Mouse (Mus musculus): ENCODE data around the gene B4galnt1.
"Not testable (repeated sequence)": the region's sequence is repeated elsewhere in the genome, so short reads cannot be mapped to it uniquely, and the experiment has no call there.

Gene B4galnt1

DNA sequence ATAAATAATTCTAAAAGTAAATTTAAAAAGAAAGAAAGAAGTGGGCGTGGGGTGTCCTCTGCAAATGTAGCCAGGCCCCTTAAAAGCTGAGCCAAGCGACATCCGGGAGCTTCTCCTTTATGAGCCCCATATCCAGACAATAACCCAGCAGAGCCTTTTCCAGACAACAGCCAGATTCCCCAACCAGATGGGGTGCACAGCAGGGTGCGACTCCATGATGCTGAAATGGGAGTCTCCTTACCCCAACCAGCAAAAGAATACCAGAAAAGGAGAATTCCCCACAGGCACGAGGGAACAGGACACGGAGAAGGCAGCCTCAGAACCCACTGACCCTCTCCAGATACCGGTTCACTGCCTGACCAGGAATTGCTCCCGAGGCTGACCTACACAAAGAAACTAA is 21.8 kb upstream of the B4galnt1 start:
- no peak for DNase-seq (ENCODE audit: low spot score in 2 of 2)

DNA sequence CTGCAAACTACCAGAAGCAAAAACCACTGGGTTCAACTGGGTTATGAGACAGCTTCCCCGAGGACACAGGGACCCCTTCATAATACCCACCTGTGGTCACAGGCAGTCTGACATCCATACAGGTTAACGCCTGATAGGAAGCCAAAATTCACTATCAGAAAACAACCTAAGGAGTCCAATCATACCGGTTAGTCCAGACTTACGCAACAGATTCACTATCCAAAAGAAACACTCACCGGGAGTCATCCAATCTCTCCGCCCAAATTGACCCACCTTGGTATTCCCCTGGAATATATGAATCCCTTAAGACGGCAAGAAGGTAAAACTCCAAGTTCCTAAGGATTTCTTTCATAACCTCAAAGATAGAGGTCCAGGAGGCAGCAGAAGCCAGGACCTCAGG is 20.5 kb upstream of the B4galnt1 start:
- no peak for DNase-seq (ENCODE audit: low spot score in 2 of 2)

DNA sequence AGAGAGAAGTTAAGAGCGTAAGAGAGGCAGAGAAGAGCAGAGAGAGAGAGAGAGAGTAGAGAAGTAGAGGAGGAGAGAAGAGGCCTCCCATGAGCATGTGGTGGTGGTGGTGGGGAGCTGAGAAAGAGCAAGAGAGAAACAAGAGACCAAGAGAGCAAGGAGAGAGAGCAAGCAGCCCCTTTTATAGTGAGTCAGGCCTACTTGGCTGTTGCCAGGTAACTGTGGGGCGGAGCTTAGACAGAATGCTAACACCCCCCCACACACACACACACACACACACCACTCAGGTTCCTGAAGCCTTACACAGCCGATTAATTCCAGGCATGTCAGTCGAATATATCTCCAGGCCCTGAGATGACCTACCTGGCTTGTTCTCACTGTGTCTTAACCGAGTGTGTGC is 19.7 kb upstream of the B4galnt1 start:
- no peak for DNase-seq (ENCODE audit: low spot score in 2 of 2)

DNA sequence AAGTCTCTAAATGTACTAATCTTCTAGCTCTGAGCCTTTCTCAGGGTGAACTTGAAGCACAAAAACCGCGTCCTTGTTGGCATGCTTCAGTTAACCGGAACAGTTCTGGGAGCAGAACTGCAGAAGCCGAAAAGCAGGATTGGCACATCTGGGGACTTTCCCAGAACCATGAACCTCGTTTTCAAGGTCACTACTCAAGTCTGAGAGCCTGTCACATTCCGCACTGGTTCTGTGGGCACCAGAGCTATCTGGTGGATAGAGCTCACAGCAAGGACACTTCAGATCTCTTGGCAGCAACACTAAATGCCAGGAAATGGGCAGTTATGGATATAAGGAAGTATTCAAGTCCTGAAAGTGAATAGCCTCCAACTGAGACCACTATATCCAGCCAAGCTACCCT is 17.9 kb upstream of the B4galnt1 start:
- no peak for DNase-seq (ENCODE audit: low spot score in 2 of 2)

DNA sequence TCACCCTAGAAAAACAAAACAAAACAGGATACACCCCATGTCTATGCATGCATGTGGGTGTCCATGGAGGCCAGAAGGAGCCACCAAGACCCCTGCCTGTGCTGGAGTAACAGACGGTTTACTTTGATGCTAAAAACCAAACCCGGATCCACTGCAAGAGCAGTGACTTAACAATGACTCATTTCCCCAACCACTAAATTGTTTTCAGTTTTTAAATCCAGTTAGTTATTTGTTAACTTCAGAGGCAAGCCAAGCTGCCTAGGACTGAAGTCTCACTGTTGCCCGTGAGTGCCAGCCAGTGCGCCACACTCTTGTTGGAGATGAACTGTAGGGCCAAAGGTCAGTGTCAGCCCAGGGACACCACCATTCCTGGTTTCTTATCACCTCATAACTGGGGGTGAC is 14.6 kb upstream of the B4galnt1 start:
- no peak for DNase-seq (ENCODE audit: low spot score in 2 of 2)

DNA sequence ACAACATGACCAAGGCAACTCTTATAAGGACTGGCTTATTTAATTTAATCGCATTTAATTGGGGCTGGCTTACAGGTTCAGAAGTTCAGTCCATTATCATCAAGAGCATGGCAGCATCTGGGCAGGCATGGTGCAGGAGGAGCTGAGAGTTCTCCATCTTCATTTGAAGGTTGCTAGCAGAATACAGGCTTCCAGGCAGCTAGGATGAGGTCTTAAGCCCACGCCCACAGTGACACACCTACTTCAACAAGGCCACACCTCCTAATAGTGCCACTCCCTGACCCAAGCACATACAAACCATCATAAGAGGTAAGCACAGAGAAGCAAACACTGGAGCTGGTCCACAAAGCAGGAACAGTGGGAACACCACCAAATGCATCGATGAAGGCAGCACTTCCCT is 13.8 kb upstream of the B4galnt1 start:
- not testable (repeated sequence) for DNase-seq (ENCODE audit: low spot score in 2 of 2)

DNA sequence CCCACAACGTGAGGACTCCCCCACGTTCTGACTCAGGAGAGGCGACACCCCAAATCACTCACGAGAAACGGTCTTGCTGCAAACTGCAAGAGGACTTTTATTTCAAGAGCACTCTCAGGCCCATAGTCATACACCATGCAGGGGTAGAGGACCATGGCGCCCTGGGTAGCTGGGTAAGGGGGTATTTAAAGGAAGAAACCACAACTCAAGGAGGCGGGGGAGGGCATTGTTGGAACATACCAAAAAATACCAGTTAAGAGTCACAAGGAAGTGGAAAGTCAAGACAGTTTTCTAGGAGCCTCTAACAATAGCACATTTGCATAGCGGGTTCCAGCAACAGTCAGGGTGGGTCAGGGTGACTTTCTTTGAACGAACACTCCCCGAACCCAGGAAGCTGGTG is 12.5 kb upstream of the B4galnt1 start:
- not testable (repeated sequence) for DNase-seq (ENCODE audit: low spot score in 2 of 2)

DNA sequence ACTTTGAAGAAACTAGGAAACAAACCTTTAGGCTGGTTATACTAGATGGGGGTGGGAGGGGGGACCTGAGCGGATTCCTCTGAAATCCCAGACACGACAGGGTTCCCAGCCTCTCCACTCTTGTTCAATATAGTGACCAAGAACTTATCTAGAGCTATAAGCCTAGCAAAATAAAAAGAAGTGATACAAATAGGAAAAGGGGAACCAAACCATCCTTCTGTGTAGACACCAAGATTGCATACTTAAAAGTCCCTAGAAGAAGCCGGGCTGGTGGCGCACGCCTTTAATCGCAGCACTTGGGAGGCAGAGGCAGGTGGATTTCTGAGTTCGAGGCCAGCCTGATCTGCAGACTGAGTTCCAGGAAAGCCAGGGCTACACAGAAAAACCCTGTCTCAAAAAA is 11.7 kb upstream of the B4galnt1 start:
- no peak for DNase-seq (ENCODE audit: low spot score in 2 of 2)

DNA sequence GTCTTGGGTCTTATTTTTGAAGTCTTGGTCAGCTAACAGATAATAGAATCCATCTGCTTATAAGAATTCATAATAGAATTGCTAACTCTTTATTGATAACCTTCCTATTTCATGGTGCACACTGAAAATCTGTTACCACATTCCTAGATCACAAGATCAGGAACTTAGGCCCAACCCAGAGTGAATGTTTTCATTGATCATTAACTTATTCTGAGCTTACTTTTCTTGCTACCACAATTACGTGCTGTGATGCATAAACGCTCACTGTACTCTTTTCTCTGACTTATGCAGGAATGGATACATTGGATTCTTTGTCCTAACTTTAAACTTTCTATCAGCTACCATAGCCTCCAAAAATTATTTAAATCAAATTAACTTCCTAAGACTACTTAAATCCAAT is 10.8 kb upstream of the B4galnt1 start:
- DNase-seq (ENCODE audit: low spot score in 2 of 2): no peak

DNA sequence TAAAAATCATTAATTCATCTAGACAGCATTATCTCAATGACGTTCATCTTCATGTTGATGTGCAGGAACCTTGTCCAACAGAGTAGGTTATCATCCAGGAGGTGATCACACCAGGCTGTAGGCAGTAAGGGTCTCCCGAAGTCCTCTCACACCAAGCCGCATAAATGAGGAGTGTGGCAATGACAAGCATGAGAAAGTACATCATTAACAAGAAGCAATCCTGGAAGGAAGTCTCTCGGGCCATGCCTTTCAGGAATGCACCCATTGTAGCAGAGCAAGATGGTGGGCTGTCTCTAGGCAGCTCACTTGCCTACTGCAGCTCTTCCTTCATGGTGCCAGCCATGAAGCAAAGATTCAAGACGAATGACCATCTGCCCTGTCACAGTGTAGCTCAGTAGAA is 10.4 kb upstream of the B4galnt1 start:
- no peak for DNase-seq (ENCODE audit: low spot score in 2 of 2)

DNA sequence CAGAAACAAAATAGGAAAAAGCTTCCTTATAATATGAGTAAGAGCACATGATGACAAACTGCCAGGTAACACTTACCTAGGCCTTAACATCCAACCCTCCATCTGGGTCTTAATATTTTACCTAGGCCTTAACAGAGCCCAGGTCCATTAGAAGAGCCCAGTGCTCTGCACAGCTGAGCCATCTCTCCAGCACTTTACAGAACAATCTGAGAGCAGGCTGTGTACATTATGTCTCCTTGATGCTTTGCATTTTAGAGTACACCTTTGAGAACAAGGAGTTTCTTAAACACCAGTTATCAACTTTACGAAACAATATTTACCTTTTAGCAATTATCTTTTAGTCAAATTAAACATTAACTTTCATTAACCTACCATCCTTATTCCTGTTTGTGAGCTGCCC is 8.9 kb upstream of the B4galnt1 start:
- DNase-seq (ENCODE audit: low spot score in 2 of 2): no peak

DNA sequence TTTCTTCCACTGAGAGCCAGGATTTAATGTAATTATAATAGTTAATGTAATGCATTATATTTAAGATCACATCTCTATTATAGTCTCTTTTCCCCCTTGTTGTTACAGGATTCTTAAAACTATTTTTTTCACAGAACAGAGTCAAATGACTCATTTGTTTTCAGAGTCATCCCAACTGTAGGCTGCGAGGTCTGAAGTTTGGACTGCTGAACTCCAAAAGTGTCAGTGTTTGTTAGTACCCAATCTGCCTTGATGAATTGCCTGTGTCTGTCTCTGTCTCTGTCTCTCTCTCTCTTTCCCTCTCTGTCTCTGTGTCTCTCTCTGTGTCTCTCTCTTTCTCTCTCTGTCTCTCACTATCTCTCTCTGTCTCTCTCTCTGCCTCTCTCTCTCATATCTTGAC is 8.5 kb upstream of the B4galnt1 start:
- DNase-seq (ENCODE audit: low spot score in 2 of 2): no peak

DNA sequence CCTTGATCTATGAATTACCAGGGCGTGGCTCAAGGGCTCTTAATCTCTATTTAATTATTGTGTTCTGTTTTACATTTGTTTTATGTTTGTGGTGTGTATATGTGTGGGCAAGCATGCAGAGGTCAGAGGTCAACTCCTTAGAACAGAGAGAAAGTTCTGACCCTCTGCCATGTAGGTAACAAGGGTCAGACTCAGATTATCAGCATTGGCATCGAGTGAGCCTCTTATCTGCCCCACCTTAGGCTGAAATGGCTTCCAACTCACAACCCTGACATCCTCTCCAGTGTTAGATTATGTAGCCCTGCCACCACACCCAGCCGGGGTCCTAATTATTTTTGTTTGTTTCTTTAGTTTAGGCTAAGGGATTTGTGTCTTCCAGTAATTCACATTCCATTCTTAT is 6.6 kb upstream of the B4galnt1 start:
- DNase-seq (ENCODE audit: low spot score in 2 of 2): no peak

DNA sequence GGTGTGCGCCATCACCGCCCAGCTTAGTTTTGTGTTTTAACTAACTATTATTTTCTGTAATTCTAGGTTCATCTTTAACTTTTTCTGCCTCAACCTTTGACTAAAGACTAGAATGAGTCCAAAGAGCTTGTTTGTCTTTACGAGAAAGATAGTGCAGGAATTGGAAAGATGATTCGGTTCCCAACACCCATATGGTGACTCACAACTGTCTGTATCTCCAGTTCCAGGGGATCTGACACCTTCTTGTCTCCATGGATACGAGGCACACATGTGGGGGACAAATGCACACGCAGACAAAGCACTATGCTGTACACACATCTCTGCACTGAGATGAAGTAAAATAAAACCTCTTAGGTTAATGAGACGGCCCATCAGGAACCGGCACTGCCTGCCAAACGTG is 4.9 kb upstream of the B4galnt1 start:
- peak in 1 of 2 experiments; percentile 65 for DNase-seq (ENCODE audit: low spot score in 2 of 2)

DNA sequence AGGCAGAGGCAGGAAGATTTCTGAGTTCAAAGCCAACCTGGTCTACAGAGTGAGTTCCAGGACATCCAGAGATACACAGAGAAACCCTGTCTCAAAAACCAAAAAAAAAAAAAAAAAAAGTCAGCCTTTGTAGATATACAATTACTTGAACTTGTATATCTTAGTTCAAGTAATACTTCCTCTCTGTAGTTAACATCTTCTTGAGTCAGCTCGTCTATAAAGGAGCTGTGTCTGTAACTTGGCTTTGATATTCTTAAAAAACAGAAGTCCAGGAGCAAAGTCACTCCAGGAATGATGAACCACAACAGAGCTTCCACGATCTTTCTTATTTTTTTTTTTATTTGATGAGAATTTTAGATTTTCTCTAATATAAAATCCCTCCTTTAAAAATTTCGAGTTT is 4.3 kb upstream of the B4galnt1 start:
- no peak for DNase-seq (ENCODE audit: low spot score in 2 of 2)

DNA sequence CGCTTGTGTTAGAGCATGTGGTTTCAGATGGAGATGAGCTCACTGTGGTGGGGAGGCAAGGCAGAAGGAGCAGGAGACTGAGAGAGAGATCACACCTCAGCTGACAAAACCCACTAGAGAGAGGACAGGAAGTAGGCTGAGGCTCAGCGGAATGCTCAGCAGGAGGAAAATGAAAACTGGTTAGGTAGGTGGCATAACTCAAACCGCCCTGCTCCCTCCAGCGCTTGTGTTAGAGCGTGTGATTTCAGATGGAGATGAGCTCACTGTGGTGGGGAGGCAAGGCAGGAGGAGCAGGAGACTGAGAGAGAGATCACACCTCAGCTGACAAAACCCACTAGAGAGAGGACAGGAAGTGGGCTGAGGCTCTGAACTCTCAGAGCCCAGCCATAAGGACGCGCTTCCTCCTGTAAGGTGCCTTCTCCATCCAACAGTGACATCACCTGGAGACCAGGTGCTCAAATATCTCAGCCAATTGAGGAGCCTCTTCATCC is 2.2 kb upstream of the B4galnt1 start:
- peak; percentile 44 to 50 for DNase-seq (ENCODE audit: low spot score in 2 of 2)

DNA sequence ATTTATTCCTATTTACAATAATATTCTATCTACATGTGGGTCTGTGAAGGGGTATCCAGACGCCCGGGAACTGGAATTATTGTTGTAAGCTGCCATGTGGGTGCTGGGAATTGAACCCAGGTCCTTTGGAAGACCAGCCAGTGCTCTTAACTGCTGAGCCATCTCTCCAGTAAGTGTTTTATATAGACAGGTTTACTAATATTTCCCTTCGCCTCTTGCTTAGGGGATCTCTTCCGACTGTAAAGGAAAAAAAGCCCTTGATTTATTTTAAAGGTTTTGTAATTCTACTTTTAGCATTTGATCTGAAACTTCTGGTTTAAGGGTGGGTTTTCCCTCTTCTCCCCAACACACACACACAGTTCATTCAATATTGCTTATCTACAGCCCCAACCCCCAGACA is 835 bp upstream of the B4galnt1 start:
- no peak for DNase-seq (ENCODE audit: low spot score in 2 of 2)

DNA sequence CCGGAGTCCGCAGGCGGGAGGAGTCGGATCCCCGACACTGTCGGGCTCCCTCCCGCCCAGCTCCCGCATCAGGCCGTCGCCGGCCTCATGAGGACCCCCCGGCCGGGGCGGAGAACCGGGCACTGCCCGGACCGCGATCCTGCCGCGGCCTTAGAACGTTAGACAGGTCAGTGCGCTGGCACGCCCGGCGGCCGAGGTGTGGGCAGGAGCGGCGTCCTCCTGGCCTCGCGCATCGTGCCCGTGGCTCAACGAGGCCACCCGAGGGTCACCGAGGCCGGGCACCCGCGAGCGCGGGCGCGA is 279 bp downstream of the B4galnt1 start:
- DNase-seq (ENCODE audit: low spot score in 2 of 2): peak in 1 of 2 experiments; percentile 44

DNA sequence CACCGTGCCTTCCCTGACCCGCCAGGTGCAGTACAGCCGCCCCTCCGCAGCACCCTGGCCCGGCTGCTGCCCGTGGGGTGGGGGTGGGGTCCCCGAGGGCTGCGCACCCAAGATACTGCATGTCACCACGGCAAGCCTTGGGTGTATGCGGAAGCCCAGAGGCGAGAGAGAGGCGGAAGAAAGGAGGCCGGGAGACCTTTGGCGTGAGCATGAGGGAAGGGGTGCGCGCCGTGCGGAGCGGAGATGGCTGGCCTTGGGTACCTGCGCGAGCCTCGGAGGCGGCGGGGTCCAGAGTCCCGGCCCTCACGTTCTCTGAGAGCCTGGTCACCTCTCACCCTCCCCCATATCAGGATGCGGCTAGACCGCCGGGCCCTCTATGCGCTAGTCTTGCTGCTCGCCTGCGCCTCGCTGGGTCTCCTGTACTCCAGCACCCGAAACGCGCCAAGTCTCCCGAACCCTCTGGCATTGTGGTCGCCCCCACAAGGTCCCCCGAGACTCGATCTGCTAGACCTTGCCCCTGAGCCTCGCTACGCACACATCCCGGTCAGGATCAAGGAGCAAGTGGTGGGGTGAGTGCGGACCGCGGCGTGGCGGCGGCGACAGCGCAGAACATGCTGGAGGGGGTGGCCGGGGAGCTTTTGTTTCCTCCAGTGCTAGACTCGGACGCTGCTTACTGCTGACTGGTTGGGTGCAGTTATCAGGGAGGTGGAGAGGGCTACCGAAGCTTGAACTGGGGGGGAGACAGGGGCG is 804 bp downstream of the B4galnt1 start:
- peak; percentile 58 to 75 for DNase-seq (ENCODE audit: low spot score in 2 of 2)

DNA sequence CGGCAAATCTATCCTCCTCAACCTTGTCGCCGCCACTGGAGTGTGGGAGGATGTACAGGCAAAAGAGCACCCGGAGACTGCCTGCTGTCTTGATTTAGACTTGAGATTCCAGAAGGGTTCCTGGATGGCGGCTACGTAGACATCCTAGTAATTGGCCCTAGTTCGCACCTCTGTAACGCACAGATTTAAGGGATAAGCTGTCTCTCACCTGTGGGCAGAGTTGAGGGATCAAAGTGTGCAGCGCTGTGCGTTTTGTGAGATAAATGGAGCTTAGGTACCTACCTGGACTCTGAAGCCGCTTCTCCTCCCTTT is 1.3 kb downstream of the B4galnt1 start:
- no peak for DNase-seq (ENCODE audit: low spot score in 2 of 2)

DNA sequence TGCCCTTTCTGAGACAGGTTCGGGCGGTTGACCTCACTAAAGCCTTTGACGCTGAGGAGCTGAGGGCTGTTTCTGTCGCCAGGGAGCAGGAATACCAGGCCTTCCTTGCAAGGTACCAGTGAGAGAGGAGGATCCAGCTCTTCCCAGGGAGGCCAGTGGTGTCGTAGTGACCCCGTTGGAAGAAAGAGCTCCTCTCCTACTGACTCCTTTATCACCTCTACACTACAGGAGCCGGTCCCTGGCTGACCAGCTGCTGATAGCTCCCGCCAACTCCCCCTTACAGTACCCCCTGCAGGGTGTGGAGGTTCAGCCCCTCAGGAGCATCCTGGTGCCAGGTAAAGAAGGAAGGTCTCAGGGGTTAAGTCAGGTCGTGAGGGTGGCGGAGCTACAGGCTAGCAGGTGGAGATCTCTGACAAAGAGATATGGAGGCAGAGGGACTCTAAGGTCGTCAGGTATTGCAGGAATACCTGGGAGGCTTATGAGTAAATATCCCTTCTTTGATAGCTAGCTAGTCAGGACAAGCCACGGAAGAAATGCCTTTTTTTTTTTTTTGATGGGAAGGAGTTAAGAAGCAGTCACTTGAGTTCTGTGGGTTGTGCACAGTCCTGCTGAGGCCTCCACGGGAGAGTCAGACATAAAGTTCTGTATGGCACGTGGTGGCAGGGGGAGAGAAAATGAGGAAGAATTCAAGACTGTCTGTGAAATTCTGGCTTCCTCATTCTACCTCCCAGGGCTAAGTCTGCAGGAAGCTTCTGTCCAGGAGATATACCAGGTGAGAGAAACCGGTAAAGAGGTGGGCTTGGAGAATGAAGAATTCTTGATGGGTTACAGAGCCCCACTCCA is 2.0 kb downstream of the B4galnt1 start:
- peak in 1 of 2 experiments; percentile 11 for DNase-seq (ENCODE audit: low spot score in 2 of 2)

DNA sequence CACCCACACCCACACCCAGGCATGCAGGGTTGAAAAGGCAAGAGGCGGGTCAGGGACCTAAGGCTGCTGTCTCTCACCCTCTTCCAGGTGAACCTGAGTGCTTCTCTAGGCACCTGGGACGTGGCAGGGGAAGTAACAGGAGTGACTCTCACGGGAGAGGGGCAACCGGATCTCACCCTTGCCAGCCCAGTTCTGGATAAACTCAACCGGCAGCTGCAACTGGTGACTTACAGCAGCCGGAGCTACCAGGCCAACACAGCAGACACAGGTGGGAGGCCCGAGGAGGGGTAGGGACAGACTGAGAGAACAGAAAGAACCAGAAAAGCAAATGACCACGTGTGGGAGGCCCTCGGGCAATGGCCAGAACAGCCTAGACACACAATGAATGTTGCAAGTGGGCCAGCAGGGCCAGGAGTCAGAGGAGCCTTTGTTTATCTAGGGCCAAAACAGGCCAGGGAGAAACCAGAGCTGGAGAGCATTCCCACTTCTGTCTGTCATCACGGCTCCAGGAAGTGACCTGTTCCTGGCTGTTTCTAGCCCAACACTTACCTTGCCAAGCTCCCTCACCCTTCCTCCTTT is 2.7 kb downstream of the B4galnt1 start:
- DNase-seq (ENCODE audit: low spot score in 2 of 2): peak in 1 of 2 experiments; percentile 10

DNA sequence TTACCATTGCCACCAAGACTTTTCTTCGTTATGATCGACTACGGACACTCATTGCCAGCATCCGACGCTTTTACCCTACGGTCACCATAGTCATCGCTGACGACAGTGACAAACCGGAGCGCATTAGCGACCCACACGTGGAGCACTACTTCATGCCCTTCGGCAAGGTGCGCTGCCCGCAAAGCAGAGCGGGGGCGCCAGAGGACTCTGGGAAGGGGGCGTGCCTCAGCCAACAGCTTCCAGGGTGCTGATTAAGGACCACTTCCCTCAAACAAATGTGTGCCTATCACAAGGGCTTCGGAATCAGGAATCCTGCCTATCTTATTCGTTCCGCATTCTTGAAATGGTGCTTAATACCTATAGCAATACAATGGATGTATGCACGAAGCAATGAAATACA is 5.0 kb downstream of the B4galnt1 start:
- peak in 1 of 2 experiments; percentile 18 for DNase-seq (ENCODE audit: low spot score in 2 of 2)

Measured in right cerebral cortex, adult 2 months (tissue).